13 mouse cellular contexts compared by ENCODE assay signal in genomic region chr4:104551390-104552070, GRCm38 (mm10).
"Had no signal": no experiment of that assay in that cellular context is flagged by ENCODE, and none has a peak within 500 bp of the region (broad histone marks: within the 10 kb centered on the region; RNA-seq: fewer than 3 reads in every experiment).

No protein-coding gene starts in this region.

- DNase-seq: kidney, adult 11 months; kidney, adult 8-10 months; kidney, postnatal 10 days; kidney, postnatal 36 days; liver; lung, adult 18-20 months; lung, postnatal 10 days; lung, postnatal 36 days; right cerebral cortex, adult 18-20 months; right cerebral cortex, postnatal 25 days; thymus, adult 2 months; thymus, postnatal 14 days; thymus, postnatal 4 days had no signal
